Comparison of ENCODE assay signal across 17 mouse cellular contexts in genomic region chr11:10841083-10841482, GRCm38 (mm10).
DNase-seq lines count a peak whose midpoint lies in the region; ATAC-seq and TF ChIP-seq lines count a peak whose summit lies in the region.
"Had no signal": no experiment of that assay in that cellular context is flagged by ENCODE, and none has a peak within 500 bp of the region (broad histone marks: within the 10 kb centered on the region; RNA-seq: fewer than 3 reads in every experiment).

No protein-coding gene starts in this region.

- no peak overlapping the region for H3K4me2 ChIP-seq in forebrain, postnatal 0 days (ENCODE audit: low read depth)
- H3K4me2 ChIP-seq in heart, embryonic 16.5 days (ENCODE audit: low read depth, low read length) = peak overlapping the region; percentile 35
- H3K4me2 ChIP-seq: embryonic facial prominence, embryonic 15.5 days; forebrain, embryonic 12.5 days; limb, embryonic 13.5 days; midbrain, embryonic 15.5 days had no signal

- TF ChIP-seq CTCF in forebrain, postnatal 0 days (IDR thresholded peaks at IDR 0.05; ENCODE audit: low read depth) = no peak

- peak; percentile 85 for ATAC-seq in forebrain, postnatal 0 days
- ATAC-seq in heart, embryonic 16.5 days (replicated peaks; ENCODE audit: extremely low read depth, insufficient read depth, low FRiP score) = peak; percentile 65
- ATAC-seq: midbrain, embryonic 15.5 days had no signal

- H3K27ac ChIP-seq in forebrain, postnatal 0 days (ENCODE audit: low read depth, low read length) = no peak overlapping the region
- H3K27ac ChIP-seq in forebrain, embryonic 10.5 days = no peak overlapping the region
- peak overlapping the region; percentile 14; the same call in 1 of the 2 replicates for H3K27ac ChIP-seq in heart, embryonic 16.5 days (ENCODE audit: low read length)
- H3K27ac ChIP-seq: embryonic facial prominence, embryonic 15.5 days; forebrain, embryonic 12.5 days; limb, embryonic 13.5 days; midbrain, embryonic 15.5 days had no signal

- WGBS in forebrain, postnatal 0 days = 72% methylated on average over 4 of the region's 4 CpGs
- WGBS in forebrain, embryonic 10.5 days = 87% methylated on average over 4 of the region's 4 CpGs
- WGBS in heart, embryonic 16.5 days = 32% methylated on average over 4 of the region's 4 CpGs

- no peaks in the 10 kb centered on the region for H3K9me3 ChIP-seq in forebrain, postnatal 0 days (ENCODE audit: low read length)
- H3K9me3 ChIP-seq in forebrain, embryonic 10.5 days = no peaks in the 10 kb centered on the region
- no peaks in the 10 kb centered on the region for H3K9me3 ChIP-seq in heart, embryonic 16.5 days (replicated peaks; ENCODE audit: control insufficient read depth, low read length)
- H3K9me3 ChIP-seq: embryonic facial prominence, embryonic 15.5 days; forebrain, embryonic 12.5 days; limb, embryonic 13.5 days; midbrain, embryonic 15.5 days had no signal

- no peak overlapping the region for H3K4me3 ChIP-seq in forebrain, postnatal 0 days (ENCODE audit: low read depth, low read length)
- no peak overlapping the region for H3K4me3 ChIP-seq in forebrain, embryonic 10.5 days
- no peak overlapping the region for H3K4me3 ChIP-seq in heart, embryonic 16.5 days (ENCODE audit: low read length)
- H3K4me3 ChIP-seq: embryonic facial prominence, embryonic 15.5 days; forebrain, embryonic 12.5 days; limb, embryonic 13.5 days; midbrain, embryonic 15.5 days had no signal

- H3K36me3 ChIP-seq in forebrain, postnatal 0 days (ENCODE audit: insufficient read depth) = no peaks in the 10 kb centered on the region
- H3K36me3 ChIP-seq in forebrain, embryonic 10.5 days (replicated peaks) = no peaks in the 10 kb centered on the region
- H3K36me3 ChIP-seq in heart, embryonic 16.5 days (ENCODE audit: control insufficient read depth, insufficient read depth) = no peaks in the 10 kb centered on the region
- H3K36me3 ChIP-seq: embryonic facial prominence, embryonic 15.5 days; forebrain, embryonic 12.5 days; limb, embryonic 13.5 days; midbrain, embryonic 15.5 days had no signal

- peak; percentile 21 for DNase-seq in forebrain, postnatal 0 days
- DNase-seq in forebrain, embryonic 10.5 days (ENCODE audit: extremely low spot score, low spot score) = no peak
- no peak for DNase-seq in heart, adult 9 months (ENCODE audit: low spot score in 2 of 2)
- peak; percentile 26 for DNase-seq in right cerebral cortex, adult 18-20 months
- no peak for DNase-seq in right cerebral cortex, postnatal 4 days
- peak; percentile 55 for DNase-seq in telencephalon, adult 2 months (ENCODE audit: low read depth, low spot score)
- DNase-seq in liver = no peak
- DNase-seq: cerebellum, adult 9-11 months; kidney, adult 2 months; kidney, postnatal 4 days; lung, postnatal 10 days; thymus, postnatal 25 days had no signal

- H3K27me3 ChIP-seq in forebrain, postnatal 0 days (ENCODE audit: insufficient read depth, low read length) = no peaks in the 10 kb centered on the region
- H3K27me3 ChIP-seq in forebrain, embryonic 10.5 days (ENCODE audit: poor library complexity, severe bottlenecking) = no peaks in the 10 kb centered on the region
- no peaks in the 10 kb centered on the region for H3K27me3 ChIP-seq in heart, embryonic 16.5 days (ENCODE audit: control insufficient read depth, insufficient read depth, low read length)
- H3K27me3 ChIP-seq: embryonic facial prominence, embryonic 15.5 days; forebrain, embryonic 12.5 days; limb, embryonic 13.5 days; midbrain, embryonic 15.5 days had no signal

- H3K9ac ChIP-seq in forebrain, postnatal 0 days = no peak overlapping the region
- H3K9ac ChIP-seq in heart, embryonic 16.5 days (ENCODE audit: low read length) = no peak overlapping the region
- H3K9ac ChIP-seq: embryonic facial prominence, embryonic 15.5 days; forebrain, embryonic 12.5 days; limb, embryonic 13.5 days; midbrain, embryonic 15.5 days had no signal

- no peaks in the 10 kb centered on the region for H3K4me1 ChIP-seq in forebrain, postnatal 0 days (ENCODE audit: insufficient read depth)
- H3K4me1 ChIP-seq in forebrain, embryonic 10.5 days = no peaks in the 10 kb centered on the region
- H3K4me1 ChIP-seq in heart, embryonic 16.5 days (ENCODE audit: control insufficient read depth, insufficient read depth, low read length) = no peaks in the 10 kb centered on the region
- H3K4me1 ChIP-seq: embryonic facial prominence, embryonic 15.5 days; forebrain, embryonic 12.5 days; limb, embryonic 13.5 days; midbrain, embryonic 15.5 days had no signal

Comparison
In these comparisons a context has a peak if more than half of its experiments do, and no peak if none do; other contexts are left out.
1. DNase-seq: peak in forebrain, postnatal 0 days (single experiment), right cerebral cortex, adult 18-20 months (single experiment) and telencephalon, adult 2 months (single experiment); none in forebrain, embryonic 10.5 days (single experiment), heart, adult 9 months (0 of 2), right cerebral cortex, postnatal 4 days (single experiment) and liver (single experiment).